In the genomic region with DNA sequence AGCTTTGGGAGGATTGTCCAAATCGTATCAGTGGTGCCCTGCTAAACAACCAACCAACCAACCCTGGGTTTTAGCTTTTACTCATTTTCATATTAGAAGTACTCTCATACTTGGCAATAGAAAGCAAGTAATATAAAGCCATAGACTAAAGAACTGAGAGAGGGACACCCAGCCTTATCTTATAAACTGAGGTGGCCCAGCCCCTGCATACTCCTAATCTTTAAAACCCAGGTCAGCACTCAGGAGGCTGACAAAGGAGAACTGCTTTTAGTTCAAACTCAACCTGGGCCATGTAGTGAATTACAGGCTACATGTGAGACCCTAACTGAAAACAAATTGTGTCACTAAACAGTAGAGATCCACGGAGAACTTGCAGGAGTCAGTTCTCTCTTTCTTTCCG, we compare ENCODE assay signal across 20 mouse cellular contexts. TPM values are rescaled to one million over a fixed set of nuclear protein-coding genes. Genes with fewer than 3 reads are reported as not detected.
DNase-seq lines count a peak whose midpoint lies in the region; ATAC-seq lines count a peak whose summit lies in the region.
"Had no signal": no experiment of that assay in that cellular context is flagged by ENCODE, and none has a peak within 500 bp of the region (broad histone marks: within the 10 kb centered on the region; RNA-seq: fewer than 3 reads in every experiment).

No protein-coding gene starts in this region.

- H3K4me3 ChIP-seq in liver, embryonic 15.5 days (replicated peaks), result no peak overlapping the region
- no peak overlapping the region for H3K4me3 ChIP-seq in kidney, embryonic 14.5 days (ENCODE audit: low read length)
- H3K4me3 ChIP-seq: embryonic facial prominence, embryonic 13.5 days; forebrain, embryonic 13.5 days; gastrocnemius, adult 2 months; heart, embryonic 13.5 days; hindbrain, embryonic 12.5 days had no signal

- peaks cover 15% of the 10 kb centered on the region for H3K4me1 ChIP-seq in liver, embryonic 15.5 days (replicated peaks)
- H3K4me1 ChIP-seq in kidney, embryonic 14.5 days (ENCODE audit: control insufficient read depth, insufficient read depth, low read length), result peaks cover 20% of the 10 kb centered on the region

- H3K4me2 ChIP-seq in liver, embryonic 15.5 days, result no peak overlapping the region
- no peak overlapping the region for H3K4me2 ChIP-seq in kidney, embryonic 14.5 days (replicated peaks; ENCODE audit: low read depth, low read length)
- H3K4me2 ChIP-seq: embryonic facial prominence, embryonic 13.5 days; forebrain, embryonic 13.5 days; heart, embryonic 13.5 days; hindbrain, embryonic 12.5 days had no signal

- no peaks in the 10 kb centered on the region for H3K9me3 ChIP-seq in liver, embryonic 15.5 days (replicated peaks)
- H3K9me3 ChIP-seq in kidney, embryonic 14.5 days (ENCODE audit: control insufficient read depth, low read length), result no peaks in the 10 kb centered on the region
- H3K9me3 ChIP-seq: embryonic facial prominence, embryonic 13.5 days; forebrain, embryonic 13.5 days; heart, embryonic 13.5 days; hindbrain, embryonic 12.5 days had no signal

- no peaks in the 10 kb centered on the region for H3K27me3 ChIP-seq in liver, embryonic 15.5 days
- H3K27me3 ChIP-seq in kidney, embryonic 14.5 days (ENCODE audit: control insufficient read depth, insufficient read depth, low read length), result no peaks in the 10 kb centered on the region
- H3K27me3 ChIP-seq: embryonic facial prominence, embryonic 13.5 days; forebrain, embryonic 13.5 days; heart, embryonic 13.5 days; hindbrain, embryonic 12.5 days had no signal

- DNase-seq in MEL-GATA-1-ER (ENCODE audit: extremely low read depth, low read depth), result peak; percentile 45
- DNase-seq in c-Kit-positive CD71-positive TER-119-positive erythroid progenitor cells, embryonic 14.5 days (ENCODE audit: low spot score), result peak; percentile 7
- DNase-seq in frontal cortex, postnatal 25 days (ENCODE audit: low spot score in 2 of 2), result no peak
- no peak for DNase-seq in lung, postnatal 25 days (ENCODE audit: low spot score)
- DNase-seq: adrenal gland, postnatal 10 days; cerebellum, adult 8-10 months; cerebellum, postnatal 36 days; forebrain, postnatal 0 days; gastrocnemius, adult 2 months; gastrocnemius, postnatal 25 days; heart, adult 11 months; heart, postnatal 4 days had no signal

- no peaks in the 10 kb centered on the region for H3K36me3 ChIP-seq in liver, embryonic 15.5 days (replicated peaks)
- H3K36me3 ChIP-seq in kidney, embryonic 14.5 days (ENCODE audit: control insufficient read depth, insufficient read depth, low read length), result peaks cover 11% of the 10 kb centered on the region

- H3K27ac ChIP-seq in liver, embryonic 15.5 days (replicated peaks), result no peak overlapping the region
- no peak overlapping the region for H3K27ac ChIP-seq in kidney, embryonic 14.5 days (ENCODE audit: low read depth, low read length)
- H3K27ac ChIP-seq: embryonic facial prominence, embryonic 13.5 days; forebrain, embryonic 13.5 days; heart, embryonic 13.5 days; hindbrain, embryonic 12.5 days had no signal

- ATAC-seq in liver, embryonic 15.5 days (ENCODE audit: insufficient read depth), result 0 out of 2 replicates have a peak, but pooled peaks have one; percentile 34
- no peak for ATAC-seq in kidney, embryonic 14.5 days (ENCODE audit: low FRiP score, low TSS enrichment)
- ATAC-seq: forebrain, embryonic 13.5 days; forebrain, postnatal 0 days; hindbrain, embryonic 16.5 days; inflammation-experienced regulatory T-cells, adult 6 months had no signal

- no peak overlapping the region for H3K9ac ChIP-seq in liver, embryonic 15.5 days
- H3K9ac ChIP-seq in kidney, embryonic 14.5 days (ENCODE audit: low read depth, low read length), result no peak overlapping the region
- H3K9ac ChIP-seq: embryonic facial prominence, embryonic 13.5 days; forebrain, embryonic 13.5 days; forebrain, postnatal 0 days; heart, embryonic 13.5 days; hindbrain, embryonic 12.5 days had no signal

- WGBS in liver, embryonic 15.5 days (ENCODE audit: insufficient replicate concordance), result 66% methylated on average over 3 of the region's 3 CpGs
- 96% methylated on average over 3 of the region's 3 CpGs for WGBS in kidney, embryonic 14.5 days

RNA-seq across cellular contexts. Expression of gene Traf3ip2, which starts 36.8 kb away (rescaled TPM):
- 1.5 and 1.6 TPM in 2 replicates for polyA plus RNA-seq in liver, embryonic 15.5 days (2015; fragmentation: Nextera tagmentation; extraction: Ambion mirVana)
- polyA plus RNA-seq in kidney, embryonic 14.5 days (2014; fragmentation: Nextera tagmentation; extraction: Ambion mirVana), result 16.6 and 19.6 TPM in 2 replicates

Comparison
In these comparisons a context has a peak if more than half of its experiments do, and no peak if none do; other contexts are left out.
1. DNase-seq: peak in MEL-GATA-1-ER (single experiment) and c-Kit-positive CD71-positive TER-119-positive erythroid progenitor cells, embryonic 14.5 days (single experiment); none in frontal cortex, postnatal 25 days (0 of 2) and lung, postnatal 25 days (single experiment).